Comparison of ENCODE assay signal across 7 mouse cellular contexts in the genomic region with DNA sequence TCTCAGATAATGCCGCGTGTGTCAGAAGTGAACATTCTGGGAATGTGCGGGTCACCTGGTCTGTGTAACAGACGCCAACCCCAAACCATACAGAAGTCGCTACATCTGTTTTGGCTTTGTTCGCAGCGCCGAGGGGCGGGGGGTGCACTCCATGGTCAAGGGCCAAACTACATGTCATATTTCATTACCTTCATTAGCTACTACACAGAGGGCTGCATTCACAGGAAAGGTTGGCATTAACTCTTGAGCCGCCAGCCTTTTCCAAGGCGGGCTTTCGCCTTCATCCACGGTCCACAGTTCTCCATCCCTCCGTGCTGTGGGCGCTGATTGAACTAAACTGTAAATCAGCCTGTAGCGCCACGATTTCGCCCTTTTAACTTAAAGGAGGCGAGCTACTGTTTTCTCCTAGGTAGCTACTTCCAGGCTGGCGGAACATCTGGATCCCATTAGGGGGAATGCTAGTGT.
DNase-seq lines count a peak whose midpoint lies in the region; ATAC-seq and TF ChIP-seq lines count a peak whose summit lies in the region.

No protein-coding gene starts in this region.

- no peak for DNase-seq in liver, embryonic 11.5 days (ENCODE audit: low spot score)
- DNase-seq in liver = no peak
- DNase-seq in limb, embryonic 10.5 days (ENCODE audit: low spot score) = peak; percentile 91
- DNase-seq in left cerebral cortex, adult 11 months (ENCODE audit: low spot score) = no peak
- DNase-seq in left cerebral cortex, adult 2 months (ENCODE audit: extremely low spot score in 1 of 2, low spot score in 2 of 2) = no peak

- peak overlapping the region; percentile 39 for H3K4me2 ChIP-seq in liver, embryonic 11.5 days
- peak overlapping the region; percentile 57 for H3K4me2 ChIP-seq in embryonic facial prominence, embryonic 13.5 days
- peak overlapping the region; percentile 45 for H3K4me2 ChIP-seq in stomach, embryonic 16.5 days (ENCODE audit: low read depth, low read length)

- no peak for ATAC-seq in liver, embryonic 11.5 days (replicated peaks; ENCODE audit: low FRiP score)
- ATAC-seq in embryonic facial prominence, embryonic 13.5 days (ENCODE audit: insufficient number of reproducible peaks, insufficient read depth, low FRiP score, low TSS enrichment, low read depth) = peak; percentile 67
- peak; percentile 25; the same call in 1 of the 2 replicates for ATAC-seq in stomach, embryonic 16.5 days (ENCODE audit: insufficient read depth, low FRiP score)

- no peaks in the 10 kb centered on the region for H3K27me3 ChIP-seq in liver, embryonic 11.5 days (replicated peaks; ENCODE audit: control insufficient read depth, insufficient read depth, low read length)
- H3K27me3 ChIP-seq in embryonic facial prominence, embryonic 13.5 days = no peaks in the 10 kb centered on the region
- H3K27me3 ChIP-seq in limb, embryonic 10.5 days (ENCODE audit: low read depth, poor library complexity, severe bottlenecking) = no peaks in the 10 kb centered on the region
- H3K27me3 ChIP-seq in stomach, embryonic 16.5 days (ENCODE audit: control insufficient read depth, insufficient read depth, low read length) = no peaks in the 10 kb centered on the region

- no peaks in the 10 kb centered on the region for H3K36me3 ChIP-seq in liver, embryonic 11.5 days (ENCODE audit: control insufficient read depth, insufficient read depth, low read length)
- H3K36me3 ChIP-seq in embryonic facial prominence, embryonic 13.5 days = no peaks in the 10 kb centered on the region
- no peaks in the 10 kb centered on the region for H3K36me3 ChIP-seq in limb, embryonic 10.5 days
- H3K36me3 ChIP-seq in stomach, embryonic 16.5 days (ENCODE audit: control insufficient read depth, insufficient read depth, low read length) = no peaks in the 10 kb centered on the region

- H3K4me1 ChIP-seq in liver, embryonic 11.5 days (replicated peaks; ENCODE audit: control insufficient read depth, insufficient read depth, low read length) = no peaks in the 10 kb centered on the region
- H3K4me1 ChIP-seq in embryonic facial prominence, embryonic 13.5 days = peaks cover 47% of the 10 kb centered on the region
- H3K4me1 ChIP-seq in limb, embryonic 10.5 days = peaks cover 59% of the 10 kb centered on the region
- peaks cover 7% of the 10 kb centered on the region; the same call in 1 of the 2 replicates for H3K4me1 ChIP-seq in stomach, embryonic 16.5 days (ENCODE audit: control insufficient read depth, insufficient read depth, low read length)

- no peak overlapping the region for H3K27ac ChIP-seq in liver, embryonic 11.5 days (ENCODE audit: low read depth, low read length)
- peak overlapping the region; percentile 86 for H3K27ac ChIP-seq in embryonic facial prominence, embryonic 13.5 days
- H3K27ac ChIP-seq in limb, embryonic 10.5 days = peak overlapping the region; percentile 90
- no peak overlapping the region for H3K27ac ChIP-seq in stomach, embryonic 16.5 days (ENCODE audit: low read length)
- H3K27ac ChIP-seq in left cerebral cortex, adult 2 months = no peak overlapping the region

- H3K4me3 ChIP-seq in liver, embryonic 11.5 days (ENCODE audit: low read depth, low read length) = no peak overlapping the region
- H3K4me3 ChIP-seq in embryonic facial prominence, embryonic 13.5 days = peak overlapping the region; percentile 27
- peak overlapping the region; percentile 34 for H3K4me3 ChIP-seq in limb, embryonic 10.5 days
- H3K4me3 ChIP-seq in stomach, embryonic 16.5 days (replicated peaks; ENCODE audit: low read length) = peak overlapping the region; percentile 27
- H3K4me3 ChIP-seq in left cerebral cortex, adult 2 months = no peak overlapping the region

- intact Hi-C loops in left cerebral cortex, adult 2 months (cut with DNase I) = no loop called here

- no peak for TF ChIP-seq CTCF in left cerebral cortex, adult 2 months (IDR thresholded peaks at IDR 0.05)

- H3K9ac ChIP-seq in liver, embryonic 11.5 days (ENCODE audit: low read depth, low read length) = no peak overlapping the region
- H3K9ac ChIP-seq in embryonic facial prominence, embryonic 13.5 days = peak overlapping the region; percentile 54
- H3K9ac ChIP-seq in stomach, embryonic 16.5 days (ENCODE audit: low read length) = peak overlapping the region; percentile 26; the same call in 1 of the 2 replicates

- whole genome bisulfite sequencing in liver, embryonic 11.5 days = 43% methylated on average over 20 of the region's 20 CpGs
- 17% methylated on average over 20 of the region's 20 CpGs for WGBS in embryonic facial prominence, embryonic 13.5 days
- 5% methylated on average over 20 of the region's 20 CpGs for WGBS in limb, embryonic 10.5 days
- 25% methylated on average over 20 of the region's 20 CpGs for WGBS in stomach, embryonic 16.5 days

- no peaks in the 10 kb centered on the region for H3K9me3 ChIP-seq in liver, embryonic 11.5 days (ENCODE audit: control insufficient read depth, low read length)
- H3K9me3 ChIP-seq in embryonic facial prominence, embryonic 13.5 days = 0 out of 2 replicates have a peak, but pooled peaks cover 4% of the 10 kb centered on the region
- H3K9me3 ChIP-seq in limb, embryonic 10.5 days (replicated peaks) = no peaks in the 10 kb centered on the region
- no peaks in the 10 kb centered on the region for H3K9me3 ChIP-seq in stomach, embryonic 16.5 days (replicated peaks; ENCODE audit: control insufficient read depth, low read length)

Comparison
In these comparisons a context has a peak if more than half of its experiments do, and no peak if none do; other contexts are left out.
1. H3K27ac ChIP-seq: peak in embryonic facial prominence, embryonic 13.5 days (single experiment) and limb, embryonic 10.5 days (single experiment); none in liver, embryonic 11.5 days (single experiment), stomach, embryonic 16.5 days (single experiment) and left cerebral cortex, adult 2 months (single experiment).
2. H3K4me3 ChIP-seq: peak in embryonic facial prominence, embryonic 13.5 days (single experiment), limb, embryonic 10.5 days (single experiment) and stomach, embryonic 16.5 days (single experiment); none in liver, embryonic 11.5 days (single experiment) and left cerebral cortex, adult 2 months (single experiment).
3. Peak in every context shown above with its lines, with median percentiles within 50 percentile points of each other: H3K4me2 ChIP-seq.